Mouse (Mus musculus): ENCODE data around the gene Ctnnd2.

GRCm38 (mm10) chr15:30463471-30464047 lies 291.2 kb downstream of the Ctnnd2 start:
- TF ChIP-seq CTCF (IDR thresholded peaks at IDR 0.05; ENCODE audit: low read depth) (no peak), EP300 (IDR thresholded peaks at IDR 0.05; ENCODE audit: low read depth) (no peak)

Data from heart, postnatal 0 days (tissue).